Mouse (Mus musculus) neural tube, embryonic 10.5 days (tissue): Measurements from ENCODE around the gene Cgrrf1.

Source experiments
- DNase-seq: peaks from one replicate; pipeline ENCODE4 v3.0.0-alpha.2; 2017; ENCODE audit warnings: low spot score; ENCODE audit errors: extremely low spot score

Cgrrf1 gene

DNA sequence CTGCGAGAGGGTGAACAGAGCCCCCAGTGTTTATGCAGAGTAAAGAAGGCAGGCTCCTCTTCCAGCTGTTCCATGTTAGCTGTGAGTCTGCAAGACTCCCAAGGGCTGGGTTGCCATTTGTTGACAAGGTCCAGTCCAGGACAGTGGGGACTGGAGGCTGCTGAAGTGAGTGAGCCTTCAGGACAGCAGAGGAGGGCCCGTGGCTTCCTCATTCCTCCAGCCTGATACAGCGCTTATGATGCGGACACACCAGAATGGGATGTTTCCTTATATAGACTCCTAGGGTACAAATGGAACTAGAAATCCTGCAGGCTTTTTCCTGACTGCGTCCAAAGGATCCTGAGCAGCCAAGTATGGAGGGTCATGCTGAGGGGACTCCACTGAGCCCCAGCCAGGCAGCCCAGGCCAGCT lies 54.0 kb downstream of the Cgrrf1 start:
- peak; percentile 30 for DNase-seq

DNA sequence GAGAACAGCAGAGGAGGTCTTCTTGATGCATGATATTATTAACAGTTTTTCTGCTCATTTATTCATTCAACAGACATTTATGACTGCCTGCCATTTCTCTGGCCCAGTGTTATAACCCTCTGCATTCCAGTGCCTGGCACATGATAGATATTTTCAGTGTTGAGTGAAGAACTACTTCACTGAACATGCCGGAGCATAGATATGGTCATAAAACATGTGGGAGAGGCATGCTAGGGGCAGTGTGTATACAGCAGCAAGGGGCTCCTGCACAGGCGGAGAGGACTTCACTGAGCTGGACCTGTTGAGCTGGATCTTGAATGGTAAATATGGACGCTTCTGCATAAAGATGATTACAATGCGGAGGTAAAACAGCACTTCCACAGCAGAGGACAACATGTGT lies 57.2 kb downstream of the Cgrrf1 start:
- no peak for DNase-seq

- DNase-seq = no peak
These were observed 62.0 kb downstream of the Cgrrf1 start for GRCm38 (mm10) chr14:46893961-46894360.

DNA sequence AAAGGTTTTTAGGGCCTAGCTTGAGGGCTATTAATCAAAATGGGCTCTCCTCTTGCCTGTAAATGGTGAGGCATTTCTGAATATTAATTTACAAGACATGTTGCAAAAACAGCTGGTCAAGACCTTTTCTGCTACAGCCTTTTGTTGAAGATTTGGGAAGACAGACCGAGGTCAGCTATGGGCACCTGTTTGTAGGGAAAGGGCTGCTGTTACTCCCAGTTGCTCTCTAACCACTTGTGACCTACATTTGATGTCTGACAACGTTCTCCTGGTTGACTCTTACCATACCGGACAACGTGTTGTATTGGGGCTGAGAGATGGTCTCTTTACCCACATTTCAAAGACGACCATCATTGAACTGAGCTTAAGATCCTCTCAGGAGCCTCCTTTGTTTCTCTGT lies 66.0 kb downstream of the Cgrrf1 start:
- DNase-seq = no peak

GRCm38 (mm10) chr14:46898626-46899025 lies 66.7 kb downstream of the Cgrrf1 start:
- DNase-seq = no peak

DNA sequence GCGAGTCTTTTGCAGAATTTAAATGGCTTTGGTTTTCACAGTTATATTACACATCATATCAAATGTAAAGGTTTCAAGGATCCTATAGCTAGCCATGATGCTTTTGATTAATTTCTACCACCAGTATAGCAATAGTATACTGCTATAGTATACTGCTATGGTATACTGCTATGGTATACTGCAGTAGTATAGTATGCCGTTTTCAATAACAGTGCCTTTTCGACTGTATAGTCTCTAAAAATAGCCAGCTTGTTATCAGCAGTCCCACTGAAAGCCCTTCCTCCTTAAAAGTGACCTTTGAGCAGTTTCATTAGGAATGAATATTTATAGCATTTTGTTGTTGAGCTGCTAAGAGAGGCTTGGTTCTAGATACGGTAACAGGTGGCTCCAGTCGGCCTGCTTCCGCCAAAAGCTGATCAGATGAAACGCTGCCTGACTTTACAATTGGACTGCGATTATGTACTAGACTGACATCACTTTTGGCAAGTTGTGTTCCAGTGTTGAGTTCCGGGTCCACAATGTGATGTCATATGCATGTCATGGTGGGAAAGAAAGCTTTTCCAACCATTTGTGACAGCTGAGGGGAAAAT lies 70.7 kb downstream of the Cgrrf1 start:
- DNase-seq = no peak
